8 mouse cellular contexts compared by ENCODE assay signal in genomic region chr14:55560202-55561073, GRCm38 (mm10). TPM values are rescaled to one million over a fixed set of nuclear protein-coding genes. Genes with fewer than 3 reads are reported as not detected.
DNase-seq lines count a peak whose midpoint lies in the region; ATAC-seq and TF ChIP-seq lines count a peak whose summit lies in the region.

TSS of gene A730061H03Rik (minus strand) at chr14:55560406.

- peak; percentile 96 for ATAC-seq in kidney, embryonic 14.5 days (ENCODE audit: low FRiP score, low TSS enrichment)
- ATAC-seq in limb, embryonic 15.5 days (ENCODE audit: insufficient number of reproducible peaks, low FRiP score, low TSS enrichment, low read depth): peak; percentile 97

- H3K36me3 ChIP-seq in kidney, embryonic 14.5 days (ENCODE audit: control insufficient read depth, insufficient read depth, low read length): peaks cover 23% of the 10 kb centered on the region
- peaks cover 22% of the 10 kb centered on the region for H3K36me3 ChIP-seq in limb, embryonic 15.5 days

- no peak for TF ChIP-seq POLR2A in bone marrow macrophage, adult 2 months (IDR thresholded peaks at IDR 0.05; ENCODE audit: borderline replicate concordance, low read depth, low read length)
- TF ChIP-seq POLR2A in embryonic fibroblast, embryonic 13.5 days (IDR thresholded peaks at IDR 0.05; ENCODE audit: low read depth, low read length): peak; percentile 75

- no peaks in the 10 kb centered on the region for H3K27me3 ChIP-seq in kidney, embryonic 14.5 days (ENCODE audit: control insufficient read depth, insufficient read depth, low read length)
- H3K27me3 ChIP-seq in limb, embryonic 15.5 days: no peaks in the 10 kb centered on the region

- H3K4me3 ChIP-seq in bone marrow macrophage, adult 2 months (ENCODE audit: insufficient read depth, low read length): peak within 1 kb of the TSS; percentile 94
- H3K4me3 ChIP-seq in embryonic fibroblast, embryonic 13.5 days (ENCODE audit: insufficient read depth, low read length): peak within 1 kb of the TSS; percentile 80
- H3K4me3 ChIP-seq in kidney, embryonic 14.5 days (ENCODE audit: low read length): peak within 1 kb of the TSS; percentile 61
- peak within 1 kb of the TSS; percentile 68 for H3K4me3 ChIP-seq in limb, embryonic 15.5 days

- peak within 1 kb of the TSS; percentile 74 for H3K9ac ChIP-seq in kidney, embryonic 14.5 days (ENCODE audit: low read depth, low read length)
- peak within 1 kb of the TSS; percentile 69 for H3K9ac ChIP-seq in limb, embryonic 15.5 days

- no peak for TF ChIP-seq CTCF in bone marrow macrophage, adult 2 months (IDR thresholded peaks at IDR 0.05; ENCODE audit: low read depth, low read length)
- TF ChIP-seq CTCF in embryonic fibroblast, embryonic 13.5 days (IDR thresholded peaks at IDR 0.05; ENCODE audit: borderline replicate concordance, insufficient read depth, low read length): no peak

- peak within 1 kb of the TSS; percentile 91 for H3K27ac ChIP-seq in bone marrow macrophage, adult 2 months (ENCODE audit: insufficient read depth, low read depth, low read length)
- H3K27ac ChIP-seq in embryonic fibroblast, embryonic 13.5 days (ENCODE audit: insufficient read depth, low read length): peak within 1 kb of the TSS; percentile 90
- H3K27ac ChIP-seq in kidney, embryonic 14.5 days (ENCODE audit: low read depth, low read length): peak within 1 kb of the TSS; percentile 98
- peak within 1 kb of the TSS; percentile 99 for H3K27ac ChIP-seq in limb, embryonic 15.5 days

- peak; percentile 100 for DNase-seq in A20 (ENCODE audit: low read depth, low spot score)
- DNase-seq in heart, adult 9 months (ENCODE audit: low spot score in 2 of 2): peak; percentile 98 to 99
- DNase-seq in monocyte, adult 2 months (ENCODE audit: low read depth in 1 of 2, low spot score in 2 of 2): peak; percentile 98
- peak; percentile 98 to 99 for DNase-seq in spleen, postnatal 36 days (ENCODE audit: low spot score in 2 of 2)

- under 1% methylated on average over 51 of the region's 51 CpGs for WGBS in kidney, embryonic 14.5 days
- WGBS in limb, embryonic 15.5 days: under 1% methylated on average over 51 of the region's 51 CpGs

- no peaks in the 10 kb centered on the region for H3K9me3 ChIP-seq in kidney, embryonic 14.5 days (ENCODE audit: control insufficient read depth, low read length)
- H3K9me3 ChIP-seq in limb, embryonic 15.5 days: no peaks in the 10 kb centered on the region

- H3K4me1 ChIP-seq in bone marrow macrophage, adult 2 months (ENCODE audit: control insufficient read depth, insufficient read depth, low read length): peaks cover 22% of the 10 kb centered on the region
- H3K4me1 ChIP-seq in embryonic fibroblast, embryonic 13.5 days (ENCODE audit: control insufficient read depth, insufficient read depth, low read length): peaks cover 3% of the 10 kb centered on the region; the same call in 1 of the 2 replicates
- H3K4me1 ChIP-seq in kidney, embryonic 14.5 days (ENCODE audit: control insufficient read depth, insufficient read depth, low read length): peaks cover 6% of the 10 kb centered on the region; the same call in 1 of the 2 replicates
- H3K4me1 ChIP-seq in limb, embryonic 15.5 days: peaks cover 18% of the 10 kb centered on the region

- H3K4me2 ChIP-seq in kidney, embryonic 14.5 days (replicated peaks; ENCODE audit: low read depth, low read length): peak within 1 kb of the TSS; percentile 83
- peak within 1 kb of the TSS; percentile 78 for H3K4me2 ChIP-seq in limb, embryonic 15.5 days

RNA-seq across cellular contexts. Expression of gene A730061H03Rik, which starts in this region (rescaled TPM):
- polyA plus RNA-seq in bone marrow macrophage, adult 2 months (2012; ENCODE audit: insufficient read depth, insufficient read length, missing spikeins): not detected in 2 replicates
- polyA plus RNA-seq in embryonic fibroblast, embryonic 13.5 days (2011; ENCODE audit: insufficient read length, low read depth, missing spikeins): not detected in 2 replicates
- polyA plus RNA-seq in kidney, embryonic 14.5 days (2014; fragmentation: Nextera tagmentation; extraction: Ambion mirVana): 0.66 and 1.5 TPM in 2 replicates
- 1.3 and 1.4 TPM in 2 replicates for polyA plus RNA-seq in limb, embryonic 15.5 days (2015; fragmentation: Nextera tagmentation; extraction: Ambion mirVana)

Comparison
In these comparisons a context has a peak if more than half of its experiments do, and no peak if none do; other contexts are left out.
1. Peak in every context shown above with its lines: DNase-seq, ATAC-seq, H3K4me3 ChIP-seq and H3K27ac ChIP-seq.